Mouse (Mus musculus) kidney, embryonic 16.5 days (tissue): ENCODE data around the gene Hoxd13. TPM values are rescaled to one million over a fixed set of nuclear protein-coding genes. Genes with fewer than 3 reads are reported as not detected.
A peak's percentile ranks its signal among the peaks of the same experiment; 100 is the strongest.

Experiments used
- ATAC-seq: fragments of 200-750 bp; cut with Nextera tagmentation; 2 replicates; pipeline ENCODE4 v1.8.0; 2017; ENCODE audit warnings: moderate TSS enrichment; ENCODE audit not compliant: low FRiP score, low TSS enrichment
- H3K27ac ChIP-seq: fragments of 300-500 bp; sonication (generic); 2 replicates; pipeline ENCODE4 v1.5.1; 2014; ENCODE audit warnings: low read length
- H3K27me3 ChIP-seq: fragments of 300-500 bp; sonication (generic); 2 replicates; pipeline ENCODE4 v1.6.1; 2014; ENCODE audit warnings: low read length, control low read depth, mixed read lengths; ENCODE audit not compliant: insufficient read depth
- H3K36me3 ChIP-seq: fragments of 300-500 bp; sonication (generic); 2 replicates; pipeline ENCODE4 v1.6.1; 2014; ENCODE audit warnings: low read length, control low read depth, mixed read lengths; ENCODE audit not compliant: insufficient read depth
- H3K4me1 ChIP-seq: fragments of 300-500 bp; sonication (generic); 2 replicates; pipeline ENCODE4 v1.6.1; 2014; ENCODE audit warnings: low read length, control low read depth, mixed read lengths; ENCODE audit not compliant: insufficient read depth
- H3K4me2 ChIP-seq: fragments of 300-500 bp; sonication (generic); replicated peaks from 2 replicates; pipeline ENCODE4 v1.6.1; 2014; ENCODE audit warnings: low read depth, low read length
- H3K4me3 ChIP-seq: fragments of 300-500 bp; sonication (generic); 2 replicates; pipeline ENCODE4 v1.5.1; 2014; ENCODE audit warnings: mild to moderate bottlenecking, low read length
- H3K9ac ChIP-seq: fragments of 300-500 bp; sonication (generic); replicated peaks from 2 replicates; pipeline ENCODE4 v1.6.1; 2014; ENCODE audit warnings: low read length
- H3K9me3 ChIP-seq: fragments of 300-500 bp; sonication (generic); 2 replicates; pipeline ENCODE4 v1.6.1; 2016; ENCODE audit warnings: low read length, control low read depth
- WGBS: fragments of 180-500 bp; shearing (Covaris S2); extraction: QIAGEN DNeasy Blood & Tissue Kit; methylation state at CpG from one replicate; pipeline ENCODE4 v1.1.7; 2014; 5-methylcytosine and 5-hydroxymethylcytosine counted together
- polyA plus RNA-seq: library from polyadenylated mRNA; unstranded; fragments of >200 nt; fragmentation: Nextera tagmentation; extraction: Ambion mirVana; gene quantifications from 2 replicates; pipeline ENCODE4 v1.2.1, GENCODE M21; 2015

Gene Hoxd13
- polyA plus RNA-seq, 1 experiment from 2014 or later: 0.36 TPM

DNA sequence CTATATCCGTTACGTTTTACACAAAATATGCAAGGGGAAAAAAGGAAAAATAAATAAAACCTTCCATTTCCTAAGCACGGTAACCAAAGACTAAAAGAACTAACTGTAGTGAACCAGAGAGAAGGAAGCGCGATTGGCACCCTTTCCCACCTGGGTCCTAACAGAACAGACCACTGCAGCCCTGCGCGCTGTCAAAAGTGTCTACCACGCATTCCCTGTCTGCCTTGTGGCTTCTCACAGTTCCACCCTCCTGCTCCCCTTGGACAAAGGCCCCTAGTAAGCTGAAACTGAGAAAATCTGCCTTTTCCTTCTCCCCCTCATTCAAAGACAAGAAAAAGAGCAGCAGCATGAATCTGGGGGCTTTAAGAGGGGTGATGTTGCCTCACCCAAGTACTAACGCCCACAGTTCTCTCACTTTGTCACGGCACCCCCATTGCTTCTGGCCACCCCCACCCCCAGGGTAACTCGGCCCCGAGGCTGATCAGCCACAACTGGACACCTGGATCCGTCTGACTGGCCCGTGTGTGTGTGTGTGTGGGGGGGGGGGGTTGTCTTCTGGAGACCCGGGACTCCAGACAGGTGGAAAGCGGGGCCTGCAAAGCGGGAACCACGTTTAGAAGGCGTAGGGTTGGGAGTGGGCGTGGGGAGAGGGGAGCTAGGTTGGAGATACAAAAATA is 13.2 kb upstream of the Hoxd13 start:
- 2% methylated on average over 20 of the region's 20 CpGs for WGBS
- Histone ChIP-seq H3K4me2 (no peak overlapping the region), H3K9ac (no peak overlapping the region), H3K9me3 (no peaks in the 10 kb centered on the region), H3K36me3 (no peaks in the 10 kb centered on the region), H3K4me1 (peaks cover 4% of the 10 kb centered on the region; the same call in 1 of the 2 replicates), H3K4me3 (no peak overlapping the region), H3K27ac (no peak overlapping the region), H3K27me3 (peaks cover 82% of the 10 kb centered on the region)
- 0 out of 2 replicates have a peak, but pooled peaks have one; percentile 44 for ATAC-seq

GRCm38 (mm10) chr2:74655420-74655781 is 12.7 kb upstream of the Hoxd13 start:
- peaks cover 80% of the 10 kb centered on the region for H3K27me3 ChIP-seq
- peak overlapping the region; percentile 35 for H3K4me3 ChIP-seq
- no peak overlapping the region for H3K9ac ChIP-seq
- peak; percentile 69; the same call in 1 of the 2 replicates for ATAC-seq
- H3K27ac ChIP-seq: no peak overlapping the region
- WGBS: under 1% methylated on average over 34 of the region's 47 CpGs
- H3K4me1 ChIP-seq: peaks cover 4% of the 10 kb centered on the region; the same call in 1 of the 2 replicates
- peak overlapping the region; percentile 49 for H3K4me2 ChIP-seq
- H3K9me3 ChIP-seq: no peaks in the 10 kb centered on the region
- H3K36me3 ChIP-seq: no peaks in the 10 kb centered on the region

- Histone ChIP-seq H3K27ac (no peak overlapping the region), H3K9ac (no peak overlapping the region), H3K36me3 (no peaks in the 10 kb centered on the region), H3K4me1 (peaks cover 4% of the 10 kb centered on the region; the same call in 1 of the 2 replicates), H3K4me2 (peak overlapping the region; percentile 49), H3K9me3 (no peaks in the 10 kb centered on the region), H3K27me3 (peaks cover 80% of the 10 kb centered on the region), H3K4me3 (peak overlapping the region; percentile 35)
- WGBS: under 1% methylated on average over 57 of the region's 69 CpGs
- ATAC-seq: 0 out of 2 replicates have a peak, but pooled peaks have one; percentile 25
Observed at GRCm38 (mm10) chr2:74655821-74656631, 12.1 kb upstream of the Hoxd13 start.

DNA sequence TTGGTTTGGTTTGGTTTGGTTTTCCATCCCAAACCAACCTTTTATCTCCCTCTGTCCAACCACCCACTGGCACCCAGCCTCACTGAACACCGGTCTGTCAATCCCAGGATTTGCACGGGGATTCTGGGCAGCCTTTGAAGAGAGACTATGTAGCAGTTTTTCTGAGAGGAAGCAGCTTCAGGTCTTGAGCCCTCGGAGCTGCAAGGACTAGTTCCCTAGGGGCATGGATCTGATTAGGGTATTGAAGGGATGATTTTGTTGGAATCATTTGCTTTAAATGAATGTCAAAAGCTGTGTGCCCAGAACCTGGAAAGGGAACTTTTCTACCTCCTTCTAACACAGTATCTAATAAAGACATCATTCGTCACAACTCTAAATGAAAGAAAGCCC is 11.5 kb upstream of the Hoxd13 start:
- H3K27ac ChIP-seq: no peak overlapping the region
- 3% methylated on average over 4 of the region's 4 CpGs for WGBS
- no peak for ATAC-seq
- peaks cover 4% of the 10 kb centered on the region; the same call in 1 of the 2 replicates for H3K4me1 ChIP-seq
- no peaks in the 10 kb centered on the region for H3K36me3 ChIP-seq
- H3K4me2 ChIP-seq: no peak overlapping the region
- H3K27me3 ChIP-seq: peaks cover 81% of the 10 kb centered on the region
- no peak overlapping the region for H3K4me3 ChIP-seq
- H3K9ac ChIP-seq: no peak overlapping the region
- H3K9me3 ChIP-seq: no peaks in the 10 kb centered on the region

GRCm38 (mm10) chr2:74657251-74658023 is 10.7 kb upstream of the Hoxd13 start:
- Histone ChIP-seq H3K4me1 (peaks cover 4% of the 10 kb centered on the region; the same call in 1 of the 2 replicates), H3K27ac (no peak overlapping the region), H3K4me2 (no peak overlapping the region; the same call in 1 of the 2 replicates), H3K4me3 (peak overlapping the region; percentile 19), H3K9me3 (no peaks in the 10 kb centered on the region), H3K27me3 (peaks cover 80% of the 10 kb centered on the region), H3K36me3 (no peaks in the 10 kb centered on the region), H3K9ac (no peak overlapping the region)
- WGBS: 2% methylated on average over 62 of the region's 62 CpGs
- no peak for ATAC-seq

DNA sequence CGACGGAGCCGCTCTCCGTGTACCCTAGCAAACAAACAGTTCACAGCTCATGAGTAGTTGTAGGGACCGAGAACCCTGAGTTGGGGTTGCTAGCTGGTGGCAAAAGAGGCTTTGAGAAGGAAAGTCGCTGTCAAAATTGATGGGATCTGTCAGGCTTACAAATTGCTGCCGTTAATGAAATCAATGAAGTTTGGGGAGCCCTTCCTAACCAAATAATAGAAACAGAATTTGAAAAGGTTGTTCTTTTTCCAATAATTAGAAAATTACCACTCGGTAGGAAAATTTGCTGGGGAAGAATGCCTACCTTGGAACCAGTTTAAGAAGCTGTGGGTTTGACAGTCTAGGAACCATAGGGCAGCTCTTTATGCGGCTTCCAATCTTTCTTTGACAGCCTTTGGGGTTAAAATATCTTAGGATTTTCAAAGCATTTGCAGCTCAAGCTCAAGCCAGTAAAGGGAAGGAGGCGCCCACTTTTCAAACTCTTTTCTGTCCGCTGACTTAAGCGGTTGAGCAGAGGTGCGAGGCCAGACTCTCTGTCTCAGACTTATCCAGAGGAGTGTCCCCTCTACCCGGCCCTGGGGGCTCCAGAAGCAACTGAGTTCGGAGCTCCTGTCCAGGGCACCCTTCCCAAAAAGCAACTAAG is 10.0 kb upstream of the Hoxd13 start:
- H3K27me3 ChIP-seq: peaks cover 84% of the 10 kb centered on the region
- H3K9me3 ChIP-seq: no peaks in the 10 kb centered on the region
- H3K4me1 ChIP-seq: peaks cover 4% of the 10 kb centered on the region; the same call in 1 of the 2 replicates
- ATAC-seq: no peak
- no peak overlapping the region for H3K27ac ChIP-seq
- H3K9ac ChIP-seq: no peak overlapping the region
- peak overlapping the region; percentile 19 for H3K4me3 ChIP-seq
- no peak overlapping the region; the same call in 1 of the 2 replicates for H3K4me2 ChIP-seq
- H3K36me3 ChIP-seq: no peaks in the 10 kb centered on the region
- 2% methylated on average over 15 of the region's 15 CpGs for WGBS

DNA sequence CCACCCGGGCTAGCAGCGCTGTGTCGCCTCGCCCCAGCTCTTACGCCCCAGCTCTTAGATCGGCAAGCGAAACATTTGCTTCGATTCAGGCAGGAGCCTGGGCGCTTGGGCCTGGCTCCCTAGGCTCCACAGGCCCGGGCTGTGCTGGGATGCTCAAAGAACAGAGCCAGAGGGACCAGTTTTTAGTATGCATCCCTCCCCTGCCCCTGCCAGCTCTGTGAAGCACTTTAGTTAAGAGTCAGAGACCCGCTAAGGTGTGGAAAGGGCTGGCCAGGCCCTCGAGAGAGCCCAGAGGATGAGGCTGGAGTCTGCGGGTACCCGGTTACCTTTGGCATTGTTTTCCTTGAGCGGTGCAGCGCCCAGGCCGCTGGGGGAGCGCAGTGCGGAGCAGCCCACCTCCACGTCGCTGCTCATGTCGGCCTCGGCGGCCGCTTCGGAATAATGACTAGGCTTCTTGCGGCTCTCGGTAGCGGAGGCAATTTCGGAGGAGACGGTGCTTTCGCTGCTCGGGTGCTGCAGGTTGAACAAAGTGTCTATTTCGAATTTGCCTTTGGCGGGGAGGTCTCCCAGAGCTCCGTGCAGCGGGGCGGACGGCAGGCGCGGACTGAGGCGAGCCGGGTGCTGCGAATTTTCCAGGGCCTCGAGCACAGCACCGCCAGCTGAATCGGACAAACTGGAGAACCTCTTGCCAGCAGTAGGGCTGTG is 9.3 kb upstream of the Hoxd13 start:
- peaks cover 4% of the 10 kb centered on the region; the same call in 1 of the 2 replicates for H3K4me1 ChIP-seq
- no peaks in the 10 kb centered on the region for H3K36me3 ChIP-seq
- no peaks in the 10 kb centered on the region for H3K9me3 ChIP-seq
- peaks cover 89% of the 10 kb centered on the region for H3K27me3 ChIP-seq
- H3K4me3 ChIP-seq: no peak overlapping the region
- WGBS: under 1% methylated on average over 47 of the region's 47 CpGs
- H3K27ac ChIP-seq: no peak overlapping the region
- no peak overlapping the region for H3K9ac ChIP-seq
- no peak overlapping the region for H3K4me2 ChIP-seq
- ATAC-seq: no peak

- Histone ChIP-seq H3K4me1 (peaks cover 4% of the 10 kb centered on the region; the same call in 1 of the 2 replicates), H3K9me3 (no peaks in the 10 kb centered on the region), H3K4me2 (no peak within 1 kb of the TSS), H3K4me3 (no peak within 1 kb of the TSS), H3K27me3 (peaks cover 89% of the 10 kb centered on the region), H3K36me3 (no peaks in the 10 kb centered on the region), H3K9ac (no peak within 1 kb of the TSS), H3K27ac (no peak within 1 kb of the TSS)
- WGBS: 1% methylated on average over 28 of the region's 28 CpGs
- ATAC-seq: no peak
Observed at GRCm38 (mm10) chr2:74659507-74660005, 8.6 kb upstream of the Hoxd13 start, which contains the start of gene Evx2. Evx2 (minus strand) TSS chr2:74659557.
